Mouse (Mus musculus) embryonic fibroblast, embryonic 13.5 days (primary cell): ENCODE results near the gene Gm26620.

Experiments
- CTCF ChIP-seq: IDR thresholded peaks from 2 replicates; pipeline ENCODE4 v1.5.1; 2011; ENCODE audit warnings: mild to moderate bottlenecking, control low read depth, low read length, moderate library complexity, borderline replicate concordance; ENCODE audit not compliant: insufficient read depth
- POLR2A ChIP-seq: IDR thresholded peaks from 2 replicates; pipeline ENCODE4 v1.6.1; 2011; ENCODE audit warnings: low read depth, mild to moderate bottlenecking, control low read depth, low read length, moderate library complexity

GRCm38 (mm10) chr1:170861671-170862434, 23.0 kb upstream of the Gm26620 start:
- no peak for TF ChIP-seq CTCF
- TF ChIP-seq POLR2A = no peak
